Mouse (Mus musculus) heart, embryonic 10.5 days (tissue): ENCODE measurements at regions not wholly inside any gene's neighbourhood (a gene's known extent, or its start where the extent isn't known, plus 50 kb on each side); places are given as distances from the start of the nearest gene placed in this dataset.

Experiments used
- DNase-seq: peaks from one replicate; pipeline ENCODE4 v3.0.0-alpha.2; 2017; ENCODE audit warnings: low spot score
- H3K27ac ChIP-seq: fragments of 300-500 bp; sonication (generic); 2 replicates; pipeline ENCODE4 v1.5.1; 2016; ENCODE audit warnings: mild to moderate bottlenecking
- H3K27me3 ChIP-seq: fragments of 300-500 bp; sonication (generic); 2 replicates; pipeline ENCODE4 v1.6.1; 2016; ENCODE audit warnings: mild to moderate bottlenecking; ENCODE audit not compliant: poor library complexity, insufficient read depth, severe bottlenecking
- H3K36me3 ChIP-seq: fragments of 300-500 bp; sonication (generic); 2 replicates; pipeline ENCODE4 v1.6.1; 2016; ENCODE audit warnings: mild to moderate bottlenecking, moderate library complexity
- H3K4me1 ChIP-seq: fragments of 300-500 bp; sonication (generic); 2 replicates; pipeline ENCODE4 v1.6.1; 2016; ENCODE audit warnings: mild to moderate bottlenecking
- H3K4me3 ChIP-seq: fragments of 300-500 bp; sonication (generic); 2 replicates; pipeline ENCODE4 v1.5.1; 2016; ENCODE audit warnings: mild to moderate bottlenecking, moderate library complexity
- H3K9me3 ChIP-seq: fragments of 300-500 bp; sonication (generic); 2 replicates; pipeline ENCODE4 v1.6.1; 2016; ENCODE audit warnings: mild to moderate bottlenecking, moderate library complexity
- WGBS: fragments of 180-500 bp; shearing (Covaris S2); methylation state at CpG from one replicate; pipeline ENCODE4 v1.1.7; 2016; 5-methylcytosine and 5-hydroxymethylcytosine counted together

DNA sequence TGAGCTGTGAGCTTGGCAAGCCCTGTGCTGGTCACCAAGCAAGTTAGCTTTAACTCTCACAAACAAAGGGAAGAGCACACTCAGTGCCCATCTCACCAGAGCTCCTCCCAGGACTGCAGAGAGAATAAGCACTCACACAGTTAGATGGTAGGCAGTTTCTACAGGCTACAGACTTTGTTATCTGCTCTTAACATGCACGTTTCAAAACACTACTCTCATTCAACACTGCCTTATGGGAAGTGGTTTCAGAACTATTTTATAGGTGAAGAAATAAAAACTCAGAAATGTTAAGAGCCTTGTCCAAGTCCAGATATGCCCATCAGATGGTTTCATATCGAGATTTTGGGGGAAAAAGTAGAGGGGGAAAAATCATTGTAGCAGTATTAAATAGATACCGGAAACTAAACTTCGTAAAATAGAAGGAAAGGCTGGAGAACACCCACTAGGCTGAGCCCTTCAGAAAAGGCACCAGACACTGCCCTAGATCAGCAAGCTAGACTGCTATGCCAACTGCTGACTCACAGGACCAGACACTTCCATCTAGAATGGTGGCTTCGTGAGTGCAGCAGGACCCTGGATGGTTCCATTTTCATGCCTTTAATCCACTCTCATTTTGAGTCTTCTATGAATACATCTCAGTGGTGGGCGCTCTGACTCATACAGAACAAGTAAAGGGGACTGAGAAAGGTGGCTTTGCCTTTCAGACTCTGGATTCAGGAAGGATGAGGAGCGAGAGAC is 51.3 kb upstream of the Serbp1 start:
- Histone ChIP-seq H3K27me3 (no peaks in the 10 kb centered on the region), H3K4me1 (no peaks in the 10 kb centered on the region), H3K27ac (no peak overlapping the region), H3K9me3 (no peaks in the 10 kb centered on the region), H3K36me3 (no peaks in the 10 kb centered on the region), H3K4me3 (no peak overlapping the region)
- DNase-seq: no peak
- 77% methylated on average over 7 of the region's 7 CpGs for WGBS

DNA sequence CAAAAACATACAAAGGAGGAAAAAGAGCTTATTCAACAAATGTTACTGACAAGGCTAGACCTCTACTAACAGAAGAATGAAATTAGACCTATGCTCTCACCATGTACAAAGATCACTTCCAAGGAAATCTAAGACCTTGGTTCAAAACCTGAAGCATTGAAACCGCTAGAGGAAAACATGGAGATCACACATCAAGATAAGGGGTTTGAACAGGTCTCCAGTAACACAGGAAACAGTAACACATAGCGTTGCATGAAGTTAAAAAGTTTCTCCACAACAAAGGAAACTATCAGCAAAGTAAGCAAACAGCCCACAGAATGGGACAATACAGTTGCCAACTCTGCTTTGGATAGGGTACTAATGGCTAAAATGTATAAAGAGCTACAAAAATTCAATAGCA is 53.3 kb upstream of the Serbp1 start:
- Histone ChIP-seq H3K27me3 (no peaks in the 10 kb centered on the region), H3K4me1 (no peaks in the 10 kb centered on the region), H3K9me3 (no peaks in the 10 kb centered on the region), H3K36me3 (no peaks in the 10 kb centered on the region), H3K27ac (no peak overlapping the region), H3K4me3 (no peak overlapping the region)
- 73% methylated on average over 2 of the region's 2 CpGs for WGBS
- DNase-seq: no peak

DNA sequence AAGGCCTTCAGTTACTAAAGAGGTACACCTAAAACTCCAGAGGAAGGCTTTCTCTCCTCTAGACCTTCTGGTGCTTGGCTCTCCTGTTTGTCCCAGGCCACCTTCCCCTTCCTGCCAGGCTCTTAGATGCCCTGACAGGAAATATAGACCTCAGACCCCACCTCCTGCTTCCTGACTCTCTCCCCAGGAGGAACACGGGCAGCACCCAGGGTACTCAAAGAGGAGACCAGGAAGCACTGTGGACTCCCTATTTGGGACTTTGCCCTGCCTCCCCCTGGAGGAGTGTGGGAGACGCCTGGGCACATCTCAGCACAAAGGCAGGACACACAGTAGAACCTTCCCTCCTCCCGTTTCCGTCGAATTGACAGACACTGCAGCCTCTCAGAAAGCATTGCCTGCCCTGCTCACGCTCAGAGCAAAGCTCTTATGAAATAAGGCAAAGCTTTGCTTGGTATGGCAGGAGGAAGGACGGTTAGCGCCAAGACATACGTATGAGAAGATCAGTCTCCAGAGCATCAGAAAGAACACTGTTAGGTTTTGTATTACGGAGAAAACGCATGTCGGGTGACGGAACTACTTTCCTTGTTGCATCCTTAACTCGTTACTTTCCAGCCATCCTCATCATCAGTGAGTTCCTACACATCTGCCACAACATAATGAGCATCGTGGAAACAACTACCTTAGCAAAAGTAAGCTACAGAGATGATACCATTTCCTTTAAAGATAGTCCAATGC is 54.3 kb upstream of the Serbp1 start:
- H3K4me3 ChIP-seq: no peak overlapping the region
- 78% methylated on average over 15 of the region's 15 CpGs for WGBS
- DNase-seq: no peak
- no peaks in the 10 kb centered on the region for H3K9me3 ChIP-seq
- H3K27ac ChIP-seq: no peak overlapping the region
- H3K27me3 ChIP-seq: no peaks in the 10 kb centered on the region
- no peaks in the 10 kb centered on the region for H3K4me1 ChIP-seq
- no peaks in the 10 kb centered on the region for H3K36me3 ChIP-seq

DNA sequence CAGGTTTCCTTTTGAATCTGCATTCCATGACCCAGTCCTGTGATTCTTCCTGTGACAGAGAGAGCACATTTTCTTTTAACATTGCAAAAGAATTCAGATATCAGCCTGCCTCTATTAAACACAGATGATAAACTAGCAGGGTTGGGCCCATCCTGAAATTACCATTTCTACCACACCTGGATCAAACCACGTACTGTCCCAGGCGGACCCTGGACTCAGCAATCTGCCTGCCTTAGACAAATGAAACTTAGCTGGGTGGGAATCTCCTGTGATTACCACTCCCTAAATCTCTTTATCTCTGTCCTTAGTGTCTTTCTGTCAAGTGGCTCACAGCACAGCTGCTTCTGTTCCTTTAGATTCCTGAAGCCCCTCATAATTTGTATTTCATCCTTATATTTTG is 55.5 kb upstream of the Serbp1 start:
- DNase-seq: no peak
- Histone ChIP-seq H3K4me3 (no peak overlapping the region), H3K4me1 (no peaks in the 10 kb centered on the region), H3K9me3 (no peaks in the 10 kb centered on the region), H3K27me3 (no peaks in the 10 kb centered on the region), H3K36me3 (no peaks in the 10 kb centered on the region), H3K27ac (no peak overlapping the region)
- 75% methylated on average over 2 of the region's 2 CpGs for WGBS

DNA sequence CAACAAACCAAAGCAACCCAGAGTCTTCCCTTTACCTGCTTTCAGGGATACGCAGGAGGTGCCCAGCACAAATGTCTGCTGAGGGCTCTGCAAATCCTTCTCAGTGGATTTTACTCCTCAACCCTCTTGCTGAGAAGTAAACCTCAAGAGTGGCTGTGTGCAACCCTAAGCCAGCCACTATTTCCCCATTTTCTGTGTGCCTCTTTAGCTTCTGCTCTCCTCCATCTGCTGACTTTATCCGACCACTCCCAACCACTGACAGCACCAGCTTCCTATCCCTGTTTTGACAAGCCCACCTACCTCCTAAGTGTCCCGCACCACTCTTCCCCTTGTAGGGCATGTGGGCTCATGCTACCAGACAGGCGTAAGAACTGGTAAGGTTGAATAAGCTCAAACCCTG is 56.5 kb upstream of the Serbp1 start:
- H3K36me3 ChIP-seq: no peaks in the 10 kb centered on the region
- no peaks in the 10 kb centered on the region for H3K27me3 ChIP-seq
- no peak overlapping the region for H3K27ac ChIP-seq
- no peak overlapping the region for H3K4me3 ChIP-seq
- H3K9me3 ChIP-seq: no peaks in the 10 kb centered on the region
- WGBS: 81% methylated on average over 4 of the region's 4 CpGs
- no peaks in the 10 kb centered on the region for H3K4me1 ChIP-seq
- DNase-seq: no peak

DNA sequence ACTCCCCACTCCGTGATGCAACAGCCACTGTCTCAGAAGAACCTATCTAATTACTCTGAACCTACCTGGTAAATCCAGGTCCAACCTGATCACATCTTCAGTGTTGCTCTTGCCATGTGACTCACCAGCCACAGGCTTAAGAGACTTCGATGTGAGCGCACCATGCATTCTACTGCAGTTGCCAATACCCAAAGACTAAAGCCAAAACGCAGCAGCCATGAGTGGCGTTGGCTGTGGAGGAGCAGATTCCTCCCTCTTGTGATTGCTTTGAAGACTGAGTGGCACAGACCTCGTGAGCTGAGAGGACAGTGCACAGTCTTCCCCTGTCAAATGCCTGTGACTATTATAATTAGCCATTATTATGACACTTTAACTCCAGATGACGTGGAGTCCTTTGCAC is 58.6 kb upstream of the Serbp1 start:
- no peak overlapping the region for H3K27ac ChIP-seq
- H3K4me1 ChIP-seq: no peaks in the 10 kb centered on the region
- H3K4me3 ChIP-seq: no peak overlapping the region
- H3K36me3 ChIP-seq: no peaks in the 10 kb centered on the region
- H3K9me3 ChIP-seq: no peaks in the 10 kb centered on the region
- WGBS: 72% methylated on average over 7 of the region's 7 CpGs
- no peaks in the 10 kb centered on the region for H3K27me3 ChIP-seq
- DNase-seq: no peak

DNA sequence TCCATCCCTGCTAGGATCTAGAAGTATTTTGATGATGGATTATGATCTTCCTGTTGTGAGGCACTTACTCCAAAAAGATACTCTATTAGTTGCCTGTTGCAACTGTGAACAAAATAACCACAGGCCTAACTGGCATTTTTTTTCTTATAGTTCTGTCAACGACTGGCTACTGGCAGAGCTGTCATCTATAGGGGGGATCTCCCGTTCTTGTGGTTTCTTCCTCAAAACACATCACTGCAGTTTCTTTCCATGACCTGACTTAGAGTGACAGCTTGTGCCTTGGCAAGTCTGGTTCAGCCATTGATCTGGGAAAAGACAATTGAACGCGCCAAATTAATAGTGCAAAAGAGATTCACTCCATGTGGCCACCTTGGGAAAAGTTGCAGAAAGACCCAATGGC is 59.4 kb upstream of the Serbp1 start:
- no peaks in the 10 kb centered on the region for H3K9me3 ChIP-seq
- no peaks in the 10 kb centered on the region for H3K4me1 ChIP-seq
- H3K4me3 ChIP-seq: no peak overlapping the region
- H3K27me3 ChIP-seq: no peaks in the 10 kb centered on the region
- no peaks in the 10 kb centered on the region for H3K36me3 ChIP-seq
- DNase-seq: no peak
- H3K27ac ChIP-seq: no peak overlapping the region
- 82% methylated on average over 4 of the region's 4 CpGs for WGBS

DNA sequence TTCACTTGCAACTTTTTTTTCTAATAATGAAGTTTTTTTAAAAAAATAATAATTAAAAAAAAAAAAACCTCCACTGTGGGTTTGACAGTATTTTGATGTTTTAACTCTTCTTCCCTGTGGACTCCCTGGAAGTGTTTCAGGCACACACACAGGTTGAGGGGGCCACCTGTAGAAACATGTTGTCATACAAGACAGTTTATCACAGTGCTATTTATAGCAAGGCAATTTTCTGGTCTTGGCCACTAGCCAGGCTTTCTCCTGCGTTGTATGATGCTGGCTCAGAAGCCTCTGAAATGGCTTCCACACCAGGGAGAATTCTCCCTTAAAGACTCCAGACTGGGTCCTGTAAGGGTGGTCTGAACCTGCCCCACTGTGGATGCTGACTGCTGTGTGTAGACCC is 59.9 kb upstream of the Serbp1 start:
- no peak overlapping the region for H3K4me3 ChIP-seq
- H3K9me3 ChIP-seq: no peaks in the 10 kb centered on the region
- no peaks in the 10 kb centered on the region for H3K27me3 ChIP-seq
- 27% methylated on average over 1 of the region's 1 CpGs for WGBS
- DNase-seq: no peak
- no peaks in the 10 kb centered on the region for H3K4me1 ChIP-seq
- no peak overlapping the region for H3K27ac ChIP-seq
- no peaks in the 10 kb centered on the region for H3K36me3 ChIP-seq

DNA sequence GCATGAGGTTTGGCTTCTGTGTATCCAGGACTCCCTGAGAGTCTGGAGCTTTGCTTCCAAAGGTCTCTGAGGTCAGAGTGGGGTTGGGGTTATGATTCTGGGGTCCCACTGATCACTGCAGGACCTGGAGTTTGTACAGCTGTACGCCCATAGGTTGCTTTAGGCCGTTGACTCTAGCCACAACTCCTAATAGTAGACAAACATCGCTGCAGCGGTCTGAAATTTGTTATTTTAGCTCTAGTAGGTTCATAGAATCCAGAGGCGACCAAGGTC is 67.4 kb upstream of the Serbp1 start:
- 83% methylated on average over 5 of the region's 5 CpGs for WGBS
- H3K9me3 ChIP-seq: no peaks in the 10 kb centered on the region
- no peaks in the 10 kb centered on the region for H3K4me1 ChIP-seq
- H3K4me3 ChIP-seq: no peak overlapping the region
- no peaks in the 10 kb centered on the region for H3K27me3 ChIP-seq
- H3K36me3 ChIP-seq: no peaks in the 10 kb centered on the region
- DNase-seq: no peak
- no peak overlapping the region for H3K27ac ChIP-seq

DNA sequence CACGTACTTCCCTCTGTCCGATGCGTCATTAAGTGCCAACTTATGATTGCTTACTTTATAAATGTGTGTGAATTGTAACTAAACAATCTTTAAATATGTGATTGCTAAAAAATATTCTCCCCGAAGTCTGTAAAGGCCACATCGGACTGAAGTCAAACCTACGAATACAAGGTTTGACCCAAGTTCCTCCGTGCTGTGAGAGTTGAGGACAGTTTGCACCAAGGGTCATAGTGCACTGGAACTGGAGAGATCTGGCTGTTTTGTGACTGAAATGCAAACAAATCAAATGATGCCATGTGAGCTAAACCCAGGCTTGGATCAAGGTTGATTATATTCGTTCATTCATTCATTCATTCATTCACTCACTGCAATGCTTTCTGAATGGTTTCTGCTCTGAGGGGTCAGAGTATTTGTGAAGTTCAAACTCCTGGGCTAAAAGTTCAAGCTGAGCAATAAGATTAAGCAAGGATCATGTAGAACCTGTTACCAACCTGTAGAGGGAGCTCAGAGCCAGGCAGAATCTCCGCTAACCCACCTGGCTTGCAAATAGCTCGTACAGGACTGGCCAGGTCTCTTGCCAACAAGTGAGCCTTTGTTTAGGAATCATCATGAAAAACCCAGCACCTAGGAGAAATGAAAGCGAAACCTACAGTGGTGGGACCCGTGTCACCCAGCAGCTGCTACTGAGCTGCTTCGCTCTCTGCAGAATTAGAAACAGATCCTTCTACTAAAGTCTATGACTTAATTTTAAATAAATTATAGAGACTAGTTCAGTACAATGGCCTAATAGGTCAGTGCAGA is 67.9 kb upstream of the Serbp1 start:
- H3K27ac ChIP-seq: no peak overlapping the region
- no peaks in the 10 kb centered on the region for H3K9me3 ChIP-seq
- H3K4me3 ChIP-seq: no peak overlapping the region
- H3K4me1 ChIP-seq: no peaks in the 10 kb centered on the region
- no peaks in the 10 kb centered on the region for H3K36me3 ChIP-seq
- no peaks in the 10 kb centered on the region for H3K27me3 ChIP-seq
- WGBS: 42% methylated on average over 13 of the region's 13 CpGs
- DNase-seq: peak; percentile 84

DNA sequence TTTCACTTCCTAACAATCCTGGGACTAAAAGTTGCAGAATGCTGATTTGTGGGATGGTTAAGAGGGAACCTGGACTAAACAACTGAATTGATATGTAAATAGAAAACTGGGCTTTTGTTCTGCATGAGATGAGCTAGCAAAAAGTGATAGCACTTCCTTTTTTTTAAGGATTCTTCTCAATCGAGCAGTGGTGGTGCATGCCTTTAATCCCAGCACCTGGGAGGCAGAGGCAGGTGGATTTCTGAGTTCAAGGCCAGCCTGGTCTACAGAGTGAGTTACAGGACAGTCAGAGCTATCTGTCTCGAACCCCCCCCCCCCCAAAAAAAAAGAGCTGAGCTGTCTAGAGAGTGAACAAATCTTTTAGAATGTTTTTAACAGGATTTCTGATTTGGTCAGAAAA is 69.2 kb upstream of the Serbp1 start:
- H3K9me3 ChIP-seq: no peaks in the 10 kb centered on the region
- peak overlapping the region; percentile 55 for H3K4me3 ChIP-seq
- 36% methylated on average over 2 of the region's 2 CpGs for WGBS
- H3K27me3 ChIP-seq: no peaks in the 10 kb centered on the region
- H3K4me1 ChIP-seq: no peaks in the 10 kb centered on the region
- H3K36me3 ChIP-seq: no peaks in the 10 kb centered on the region
- DNase-seq: no peak
- H3K27ac ChIP-seq: peak overlapping the region; percentile 81

DNA sequence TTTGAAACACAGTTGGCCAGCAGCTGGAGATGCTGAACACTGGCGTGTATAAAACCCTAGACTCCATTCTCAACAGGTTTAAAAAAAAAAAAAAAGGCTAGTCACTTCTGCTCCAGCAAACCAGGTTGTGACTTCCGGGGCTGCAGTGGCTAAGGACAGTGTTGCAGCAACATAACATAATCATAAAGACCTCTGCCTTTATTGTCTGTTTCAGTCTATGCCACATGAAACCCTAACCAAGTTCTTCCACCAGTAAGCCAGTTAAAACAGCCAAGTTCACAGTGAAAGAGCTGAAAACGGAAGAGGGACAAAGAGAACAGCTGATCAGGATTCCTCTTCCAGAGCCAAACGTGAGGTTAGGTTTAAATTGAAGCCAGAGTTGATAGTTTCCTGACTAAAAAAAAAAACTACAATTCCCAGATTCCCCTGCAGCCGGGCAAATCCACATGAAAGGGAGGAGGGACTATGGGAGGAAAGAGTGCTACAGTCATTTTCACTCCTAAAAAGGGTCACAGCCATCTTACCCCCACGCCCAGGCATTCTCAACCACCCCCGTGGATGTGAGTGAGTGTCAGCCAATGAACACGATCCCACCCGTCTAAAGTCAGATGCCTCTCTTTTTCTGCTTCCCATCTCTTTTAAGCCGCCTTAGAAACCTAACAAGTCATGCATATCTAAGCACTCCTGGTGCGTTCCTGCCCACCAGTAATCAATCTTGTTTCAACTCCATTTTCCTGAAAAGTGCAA is 69.8 kb upstream of the Serbp1 start:
- H3K9me3 ChIP-seq: no peaks in the 10 kb centered on the region
- peak overlapping the region; percentile 81 for H3K27ac ChIP-seq
- DNase-seq: no peak
- peak overlapping the region; percentile 55 for H3K4me3 ChIP-seq
- H3K36me3 ChIP-seq: no peaks in the 10 kb centered on the region
- 16% methylated on average over 11 of the region's 11 CpGs for WGBS
- H3K4me1 ChIP-seq: no peaks in the 10 kb centered on the region
- H3K27me3 ChIP-seq: no peaks in the 10 kb centered on the region

DNA sequence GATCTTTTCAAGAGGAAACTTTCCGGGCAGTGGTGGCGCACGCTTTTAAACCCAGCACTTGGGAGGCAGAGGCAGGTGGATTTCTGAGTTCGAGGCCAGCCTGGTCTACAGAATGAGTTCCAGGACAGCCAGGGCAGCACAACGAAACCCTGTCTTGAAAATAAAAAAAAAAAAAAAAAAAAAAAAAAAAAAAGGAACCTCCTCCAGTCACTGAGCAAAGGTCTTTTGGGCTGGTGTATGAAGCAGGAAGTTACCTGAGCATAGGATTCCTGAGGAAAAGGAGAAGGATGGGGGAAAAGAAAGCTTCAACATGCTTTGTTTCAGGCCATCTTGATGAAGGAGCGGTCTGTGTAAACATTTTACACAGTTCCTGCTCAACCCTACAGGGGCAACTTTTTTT is 72.9 kb upstream of the Serbp1 start:
- Histone ChIP-seq H3K4me1 (no peaks in the 10 kb centered on the region), H3K9me3 (no peaks in the 10 kb centered on the region), H3K27me3 (no peaks in the 10 kb centered on the region), H3K36me3 (no peaks in the 10 kb centered on the region), H3K27ac (no peak overlapping the region), H3K4me3 (no peak overlapping the region)
- 95% methylated on average over 6 of the region's 6 CpGs for WGBS
- no peak for DNase-seq
